Mouse (Mus musculus): ENCODE data around the gene Lhx6. TPM values are rescaled to one million over a fixed set of nuclear protein-coding genes. Genes with fewer than 3 reads are reported as not detected.

Lhx6 gene
- polyA plus RNA-seq, 1 experiment from 2014 or later, result 5.3 TPM

DNA sequence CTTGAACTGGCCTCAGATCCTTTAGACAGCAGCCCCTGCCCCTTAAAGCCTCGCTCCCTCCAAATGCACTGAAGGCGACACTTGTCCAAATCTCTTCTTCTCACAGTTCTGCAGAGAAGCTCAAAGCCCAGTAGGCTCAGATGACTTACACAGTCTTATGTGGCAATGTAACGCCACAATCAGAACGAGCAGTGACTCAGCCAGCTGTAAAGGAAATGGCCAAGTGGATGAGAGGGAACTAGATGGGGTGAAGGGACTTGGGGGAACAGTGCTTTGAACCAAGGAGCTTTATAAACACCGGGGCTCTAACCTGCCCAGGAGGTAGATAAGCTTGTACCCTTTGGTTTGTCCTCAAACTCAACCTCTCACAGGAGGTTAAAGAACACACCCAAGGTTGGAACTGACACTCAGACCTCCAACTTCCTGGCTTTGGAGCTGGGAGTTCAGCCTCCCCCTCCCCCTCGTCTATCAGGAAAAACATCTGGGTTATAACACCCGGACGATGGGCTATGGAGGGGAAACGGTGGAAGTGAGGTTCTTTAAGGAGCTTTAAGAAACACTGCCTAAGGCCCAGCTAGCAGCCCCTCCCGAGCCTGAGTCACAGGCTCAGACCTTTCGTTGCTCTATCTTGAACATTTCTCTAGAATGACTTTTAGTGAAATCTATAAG, 69.7 kb downstream of the Lhx6 start:
- Histone ChIP-seq H3K4me2 (ENCODE audit: low read depth, low read length) (no peak overlapping the region), H3K4me1 (ENCODE audit: control insufficient read depth, insufficient read depth, low read length) (no peaks in the 10 kb centered on the region), H3K36me3 (ENCODE audit: control insufficient read depth, insufficient read depth, low read length) (peaks cover 50% of the 10 kb centered on the region), H3K4me3 (ENCODE audit: low read depth, low read length) (no peak overlapping the region), H3K27ac (replicated peaks; ENCODE audit: low read depth, low read length) (no peak overlapping the region), H3K9ac (ENCODE audit: low read depth, low read length) (no peak overlapping the region), H3K9me3 (ENCODE audit: control insufficient read depth, low read length) (no peaks in the 10 kb centered on the region), H3K27me3 (replicated peaks; ENCODE audit: control insufficient read depth, insufficient read depth, low read length) (no peaks in the 10 kb centered on the region)
- DNase-seq (ENCODE audit: low spot score) (no peak), ATAC-seq (ENCODE audit: low read depth) (no peak)
- WGBS, result 60% methylated on average over 11 of the region's 11 CpGs

DNA sequence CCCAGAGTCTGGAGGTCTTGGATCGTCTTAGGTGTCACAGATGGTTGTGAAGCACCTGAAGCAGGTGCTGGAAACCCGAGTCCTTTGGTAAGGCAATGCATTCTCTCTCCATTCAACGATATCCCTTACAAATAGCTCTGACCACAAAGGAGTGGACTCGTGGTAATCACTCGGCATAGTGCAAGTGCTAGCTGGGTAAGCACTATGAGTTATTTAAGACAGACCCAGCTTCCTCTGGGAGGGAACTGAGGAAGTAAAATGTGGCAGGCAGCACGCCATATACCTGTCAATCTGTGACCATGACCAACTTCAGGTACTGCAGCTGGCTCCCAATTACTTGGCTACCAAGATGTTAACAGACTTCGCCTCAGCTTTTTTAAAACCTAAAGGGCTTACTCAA, 70.3 kb downstream of the Lhx6 start:
- H3K4me2 ChIP-seq (ENCODE audit: low read depth, low read length), result no peak overlapping the region
- H3K36me3 ChIP-seq (ENCODE audit: control insufficient read depth, insufficient read depth, low read length), result peaks cover 47% of the 10 kb centered on the region
- H3K27ac ChIP-seq (replicated peaks; ENCODE audit: low read depth, low read length), result no peak overlapping the region
- H3K27me3 ChIP-seq (replicated peaks; ENCODE audit: control insufficient read depth, insufficient read depth, low read length), result no peaks in the 10 kb centered on the region
- H3K9ac ChIP-seq (ENCODE audit: low read depth, low read length), result no peak overlapping the region
- no peak overlapping the region for H3K4me3 ChIP-seq (ENCODE audit: low read depth, low read length)
- H3K9me3 ChIP-seq (ENCODE audit: control insufficient read depth, low read length), result no peaks in the 10 kb centered on the region
- peak; percentile 26; the same call in 1 of the 2 replicates for ATAC-seq (ENCODE audit: low read depth)
- no peak for DNase-seq (ENCODE audit: low spot score)
- no peaks in the 10 kb centered on the region for H3K4me1 ChIP-seq (ENCODE audit: control insufficient read depth, insufficient read depth, low read length)
- 84% methylated on average over 7 of the region's 7 CpGs for WGBS

DNA sequence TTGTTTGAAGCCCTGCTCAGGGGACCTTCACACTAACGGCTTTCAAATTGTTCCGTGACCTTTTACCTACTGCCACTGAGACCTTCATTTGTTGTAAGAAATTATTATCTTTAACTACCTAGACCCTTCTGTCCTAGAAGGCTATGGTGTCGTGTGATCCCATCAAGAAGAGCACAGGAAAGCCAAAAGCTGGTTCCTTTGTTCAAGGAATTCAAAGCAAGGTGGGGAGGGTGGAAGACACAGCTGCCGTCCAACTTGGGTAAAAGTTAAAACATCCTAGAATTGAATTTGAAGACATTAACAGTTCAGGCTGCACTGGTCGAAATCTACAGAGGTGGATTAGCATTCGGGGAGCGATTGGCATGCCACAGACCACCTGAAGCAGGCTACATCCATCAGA, 71.2 kb downstream of the Lhx6 start:
- Histone ChIP-seq H3K27me3 (replicated peaks; ENCODE audit: control insufficient read depth, insufficient read depth, low read length) (no peaks in the 10 kb centered on the region), H3K9me3 (ENCODE audit: control insufficient read depth, low read length) (no peaks in the 10 kb centered on the region), H3K9ac (ENCODE audit: low read depth, low read length) (no peak overlapping the region), H3K4me1 (ENCODE audit: control insufficient read depth, insufficient read depth, low read length) (no peaks in the 10 kb centered on the region), H3K36me3 (ENCODE audit: control insufficient read depth, insufficient read depth, low read length) (peaks cover 38% of the 10 kb centered on the region), H3K4me3 (ENCODE audit: low read depth, low read length) (no peak overlapping the region), H3K27ac (replicated peaks; ENCODE audit: low read depth, low read length) (no peak overlapping the region), H3K4me2 (ENCODE audit: low read depth, low read length) (no peak overlapping the region)
- WGBS, result 65% methylated on average over 7 of the region's 7 CpGs
- ATAC-seq (ENCODE audit: low read depth) (no peak), DNase-seq (ENCODE audit: low spot score) (no peak)

DNA sequence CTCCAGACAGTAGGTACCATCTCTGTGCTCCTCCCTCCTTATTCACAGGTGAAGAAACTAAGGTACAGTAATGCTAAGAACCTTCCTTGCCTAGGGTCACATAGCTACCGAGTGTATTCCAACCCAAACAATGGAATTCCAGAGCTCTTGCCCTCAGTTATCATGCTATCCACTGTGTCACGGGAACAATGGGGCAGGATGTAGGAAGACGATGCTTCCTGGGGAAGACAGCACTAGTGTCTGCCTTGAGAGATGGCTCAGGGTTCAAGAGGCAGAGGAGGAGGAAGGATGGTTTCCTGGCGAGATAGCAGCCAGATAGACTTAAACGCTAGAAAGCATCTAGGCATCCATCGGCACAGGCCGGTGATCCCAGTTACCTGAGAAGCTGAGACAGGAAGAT, 72.3 kb downstream of the Lhx6 start:
- DNase-seq (ENCODE audit: low spot score), result no peak

More for the DNA sequence above, 72.3 kb downstream of the Lhx6 start:
- Histone ChIP-seq H3K4me1 (ENCODE audit: control insufficient read depth, insufficient read depth, low read length) (no peaks in the 10 kb centered on the region), H3K9ac (ENCODE audit: low read depth, low read length) (no peak overlapping the region), H3K9me3 (ENCODE audit: control insufficient read depth, low read length) (no peaks in the 10 kb centered on the region), H3K4me3 (ENCODE audit: low read depth, low read length) (no peak overlapping the region), H3K4me2 (ENCODE audit: low read depth, low read length) (no peak overlapping the region), H3K27me3 (replicated peaks; ENCODE audit: control insufficient read depth, insufficient read depth, low read length) (no peaks in the 10 kb centered on the region), H3K27ac (replicated peaks; ENCODE audit: low read depth, low read length) (no peak overlapping the region), H3K36me3 (ENCODE audit: control insufficient read depth, insufficient read depth, low read length) (peaks cover 28% of the 10 kb centered on the region)
- ATAC-seq (ENCODE audit: low read depth), result no peak
- WGBS, result 79% methylated on average over 7 of the region's 7 CpGs

Other genes starting within 250 kb of the Lhx6 start
- gene Ttll11, start 125.5 kb downstream of the Lhx6 start, polyA plus RNA-seq (2014; fragmentation: Nextera tagmentation; extraction: Ambion mirVana), result 1.8 and 2.0 TPM in 2 replicates
- 228 and 236 TPM in 2 replicates for gene Ndufa8, start 56.0 kb downstream of the Lhx6 start, polyA plus RNA-seq (2014; fragmentation: Nextera tagmentation; extraction: Ambion mirVana)
- gene Morn5, start 56.0 kb downstream of the Lhx6 start, polyA plus RNA-seq (2014; fragmentation: Nextera tagmentation; extraction: Ambion mirVana), result 1.0 and 6.8 TPM in 2 replicates
- 35.1 and 38.0 TPM in 2 replicates for gene Mrrf, start 31.0 kb upstream of the Lhx6 start, polyA plus RNA-seq (2014; fragmentation: Nextera tagmentation; extraction: Ambion mirVana)
- 73.4 and 81.8 TPM in 2 replicates for gene Rbm18, start 31.4 kb upstream of the Lhx6 start, polyA plus RNA-seq (2014; fragmentation: Nextera tagmentation; extraction: Ambion mirVana)
- 14.7 and 15.6 TPM in 2 replicates for gene Ptgs1, start 125.0 kb upstream of the Lhx6 start, polyA plus RNA-seq (2014; fragmentation: Nextera tagmentation; extraction: Ambion mirVana)